Mouse (Mus musculus) urinary bladder, postnatal 36 days (tissue): ENCODE measurements around the gene Fgfr2.

Source experiments
- DNase-seq, 2 experiments: peaks; one replicate each; pipeline ENCODE4 v3.0.0; 2022; ENCODE audit warnings: low spot score in 2 of 2, mixed read lengths in 1 of 2

Gene Fgfr2

DNA sequence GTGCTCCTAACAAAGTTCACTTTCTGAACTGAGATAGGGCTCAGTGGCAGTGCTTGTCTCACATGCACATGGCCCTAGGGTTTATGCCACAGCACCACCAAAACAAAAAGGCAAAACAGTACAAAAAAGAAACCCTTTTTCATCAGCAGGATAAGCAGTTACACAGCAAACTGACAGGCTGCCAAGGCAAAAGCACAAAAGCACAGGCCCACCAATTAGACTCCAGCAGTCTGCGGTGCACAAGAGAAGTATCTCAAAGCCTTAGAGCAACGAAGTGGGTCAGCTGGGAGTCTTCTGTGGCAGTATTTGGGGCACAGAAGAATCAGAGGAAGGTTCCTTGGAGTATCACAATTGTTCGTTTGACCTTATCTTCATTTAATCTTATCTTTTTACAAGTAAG is 302.5 kb downstream of the Fgfr2 start:
- no peak for DNase-seq

DNA sequence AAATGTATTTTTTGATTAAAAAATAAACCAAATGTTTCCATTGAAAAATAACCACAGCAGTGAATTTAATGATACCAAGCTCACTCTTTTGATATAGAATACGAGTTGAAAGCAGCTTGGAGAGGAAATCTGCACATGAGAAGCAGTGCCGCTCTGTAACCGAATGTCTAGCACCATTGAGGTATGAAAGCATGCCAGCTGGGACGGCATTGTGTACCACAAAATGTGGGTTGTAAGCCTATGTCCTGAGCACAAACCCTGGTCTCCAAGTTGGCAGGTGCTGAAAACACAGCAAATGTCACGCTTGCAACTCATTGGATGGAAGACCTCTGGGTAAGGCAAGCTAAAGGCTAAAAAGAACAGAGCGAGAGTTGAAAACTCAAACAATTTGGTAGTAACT is 306.1 kb downstream of the Fgfr2 start:
- no peak for DNase-seq

DNA sequence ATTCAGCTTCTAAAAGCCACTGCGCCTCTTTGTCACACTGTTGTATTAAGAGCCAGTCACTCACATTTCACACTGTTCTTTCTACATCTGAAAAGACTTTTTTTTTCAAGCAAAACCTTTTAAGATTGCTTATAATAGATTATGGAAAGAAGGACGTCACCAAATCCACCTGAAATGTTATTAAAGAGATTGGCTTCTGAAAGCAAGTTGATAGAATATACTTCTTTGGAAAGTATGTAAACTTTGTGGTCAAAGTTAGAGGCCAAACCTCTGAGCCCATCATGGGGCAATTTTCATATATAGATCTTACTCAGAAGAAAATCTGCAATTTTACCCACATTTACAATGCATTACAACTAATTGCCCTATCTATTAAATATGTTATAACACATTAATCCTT is 306.6 kb downstream of the Fgfr2 start:
- DNase-seq = no peak

DNA sequence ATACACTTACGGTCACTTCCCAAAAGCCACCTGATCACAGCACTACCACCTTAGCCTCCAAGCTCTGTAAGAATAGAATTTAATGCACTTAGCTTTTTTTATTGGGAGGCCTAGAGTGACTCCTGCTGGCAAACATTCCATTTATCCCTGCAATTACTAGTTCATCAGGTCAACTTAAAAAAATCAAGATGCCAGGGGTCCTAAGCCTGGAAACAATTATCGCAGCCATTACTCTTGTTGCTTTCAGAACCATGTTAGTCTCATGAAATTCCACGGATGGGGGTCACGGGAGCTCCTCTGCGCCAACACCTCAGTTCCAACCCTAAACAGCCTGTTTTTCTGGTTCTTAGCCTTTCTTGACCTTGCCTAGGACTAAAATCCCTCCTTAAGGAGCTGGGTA is 308.1 kb downstream of the Fgfr2 start:
- no peak for DNase-seq

DNA sequence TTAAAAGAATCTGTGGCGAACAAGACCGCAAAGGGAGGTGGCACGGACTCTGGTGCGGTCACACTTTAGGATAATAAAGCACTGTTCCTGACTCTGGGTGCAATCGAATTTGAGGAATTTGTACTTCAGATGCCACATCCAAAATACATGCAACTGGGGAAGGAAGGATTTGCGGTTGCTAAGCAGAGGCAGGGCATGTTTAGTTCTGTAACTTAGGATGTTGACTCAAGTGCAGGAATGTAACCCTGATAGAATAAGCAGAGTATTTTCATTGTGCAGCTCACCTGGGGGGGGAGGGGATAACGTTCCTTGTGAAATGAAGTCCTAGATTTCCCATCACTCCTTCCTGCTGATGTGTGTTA is 309.1 kb downstream of the Fgfr2 start:
- no peak for DNase-seq

DNA sequence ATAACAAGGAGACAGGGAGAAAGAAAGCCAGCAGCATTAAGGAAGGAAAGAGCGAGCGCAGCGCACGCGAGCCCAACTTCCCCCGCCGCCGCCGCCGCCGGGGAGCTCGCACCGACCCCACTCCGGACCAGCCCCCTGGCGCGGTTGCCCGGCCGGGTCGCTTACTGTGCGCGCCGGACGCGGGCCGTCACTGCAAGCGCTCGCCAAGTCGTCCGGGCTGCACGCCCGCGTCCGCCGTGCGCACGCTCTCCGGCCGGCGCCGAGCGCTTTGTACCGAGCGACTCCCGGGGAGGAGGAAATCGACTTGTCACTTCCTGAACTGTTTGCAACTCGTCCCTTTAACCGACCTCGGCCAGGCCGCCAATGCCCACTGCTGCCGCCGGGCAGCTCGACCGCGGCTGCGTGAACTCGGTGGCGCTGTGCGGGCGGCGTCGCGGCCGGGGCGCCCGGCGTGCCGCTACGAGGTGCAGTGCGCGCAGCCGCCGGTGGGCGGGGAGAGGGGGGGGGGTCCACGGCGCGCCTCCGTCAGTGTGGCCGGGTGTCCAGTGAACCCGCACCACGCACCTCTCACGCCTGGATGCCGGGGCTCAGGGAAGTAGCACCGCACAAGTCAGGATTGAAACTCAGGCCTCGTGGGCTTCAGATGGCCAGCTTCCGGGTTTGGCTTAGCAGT is 309.6 kb downstream of the Fgfr2 start, which contains the start of gene Fam53b:
Fam53b (minus strand) TSS at position 471 of the 673 bp plus-strand sequence.
- peak; percentile 60 to 71 for DNase-seq

DNA sequence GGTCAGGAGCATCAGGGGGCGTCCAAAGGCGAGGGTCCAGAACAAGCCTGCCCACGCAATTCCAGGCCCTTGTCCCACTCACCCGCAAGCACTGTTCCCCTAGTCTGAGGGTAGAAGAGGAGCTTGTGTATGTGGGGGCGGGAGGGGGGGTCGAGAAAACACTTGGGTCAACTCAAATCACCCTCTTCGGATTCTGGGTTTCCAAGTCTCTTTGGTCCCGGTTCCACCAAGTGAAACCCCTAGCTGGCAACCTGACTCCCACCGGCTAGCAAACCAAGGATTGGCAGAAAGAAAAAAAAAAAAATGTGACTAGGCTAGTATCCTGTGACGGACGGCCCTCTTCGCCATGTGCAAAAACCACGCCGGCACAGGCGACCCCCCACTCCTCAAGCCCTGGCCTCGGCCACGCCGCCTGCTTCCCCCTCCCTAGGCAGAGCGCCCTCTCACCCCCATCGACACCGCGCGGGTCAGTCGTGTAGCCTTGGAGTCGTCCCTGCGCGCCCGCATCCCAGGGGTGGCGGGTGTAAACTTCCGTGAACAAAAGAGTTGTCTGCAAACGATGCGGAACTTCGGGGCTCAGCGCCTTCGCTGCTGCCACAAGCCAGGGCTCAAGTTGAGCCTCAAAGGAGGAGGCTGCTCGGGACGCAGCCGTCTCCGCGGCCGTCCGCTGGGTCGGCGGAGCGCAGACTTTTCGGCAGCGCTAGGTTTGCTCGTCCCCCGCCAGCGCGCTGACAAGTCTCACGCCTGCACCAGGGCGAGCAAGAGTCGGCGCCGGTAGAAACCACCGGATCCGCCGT is 310.3 kb downstream of the Fgfr2 start:
- peak; percentile 53 to 56 for DNase-seq

DNA sequence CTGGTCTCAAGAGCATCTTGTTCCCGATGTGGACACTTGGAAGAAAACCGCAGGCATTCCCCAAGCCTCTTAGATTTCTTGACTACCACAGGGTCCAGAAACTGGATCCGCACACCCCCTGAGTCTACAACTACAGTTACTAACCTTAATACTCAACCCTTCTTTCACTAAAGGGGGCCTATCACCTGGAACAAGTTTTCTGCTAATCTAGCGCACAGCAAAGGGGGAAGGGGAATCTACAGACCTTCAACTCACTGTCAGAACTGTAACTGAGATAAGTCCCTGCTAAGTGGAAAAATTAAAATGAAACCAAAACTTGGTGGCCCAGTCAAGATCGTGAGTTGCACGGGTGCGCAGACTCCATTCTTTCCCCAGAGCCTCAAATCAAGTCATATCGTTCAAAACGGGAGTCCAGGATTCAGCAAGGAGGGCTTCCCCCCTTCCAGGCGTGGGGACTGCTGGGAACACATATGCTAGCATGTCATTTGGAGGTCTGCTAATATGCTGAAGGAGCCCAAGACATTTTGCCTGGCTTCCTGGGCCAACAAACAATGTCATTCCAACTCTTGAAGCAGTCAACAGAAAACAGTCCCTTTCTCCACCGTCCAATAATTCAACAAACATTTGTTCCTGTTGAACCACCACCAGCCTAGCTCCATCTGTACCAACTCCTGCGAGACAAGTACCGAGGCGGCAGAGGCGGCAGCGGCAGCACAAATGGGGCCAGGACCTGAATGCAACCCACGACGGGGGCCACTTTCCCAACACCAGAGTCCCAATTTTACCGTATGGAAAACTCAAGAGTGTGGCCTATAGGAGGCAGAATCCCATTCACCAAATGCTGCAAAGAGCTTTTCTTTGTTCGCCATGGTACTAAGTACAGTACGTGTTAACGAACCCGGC is 311.2 kb downstream of the Fgfr2 start:
- no peak for DNase-seq

DNA sequence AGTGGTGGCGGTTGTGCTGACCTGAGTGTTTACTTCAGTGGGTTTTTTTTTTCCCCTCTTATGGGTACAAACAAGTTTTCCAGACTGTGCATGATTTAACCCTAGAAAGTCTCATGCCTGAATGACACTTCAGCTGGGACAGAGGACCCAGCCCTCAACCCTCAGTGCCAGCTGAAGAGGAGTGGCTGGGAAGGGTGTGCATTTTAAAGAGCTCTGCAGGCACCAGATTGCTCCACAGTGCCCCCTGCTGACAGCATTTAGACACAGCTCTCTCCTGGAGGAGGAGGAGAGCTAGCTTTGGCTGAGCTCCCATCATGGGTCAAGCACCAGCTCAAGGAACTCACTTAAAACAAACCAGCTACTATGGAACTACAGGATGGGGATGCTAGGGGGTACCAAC is 312.3 kb downstream of the Fgfr2 start:
- DNase-seq = peak; percentile 85 to 90

DNA sequence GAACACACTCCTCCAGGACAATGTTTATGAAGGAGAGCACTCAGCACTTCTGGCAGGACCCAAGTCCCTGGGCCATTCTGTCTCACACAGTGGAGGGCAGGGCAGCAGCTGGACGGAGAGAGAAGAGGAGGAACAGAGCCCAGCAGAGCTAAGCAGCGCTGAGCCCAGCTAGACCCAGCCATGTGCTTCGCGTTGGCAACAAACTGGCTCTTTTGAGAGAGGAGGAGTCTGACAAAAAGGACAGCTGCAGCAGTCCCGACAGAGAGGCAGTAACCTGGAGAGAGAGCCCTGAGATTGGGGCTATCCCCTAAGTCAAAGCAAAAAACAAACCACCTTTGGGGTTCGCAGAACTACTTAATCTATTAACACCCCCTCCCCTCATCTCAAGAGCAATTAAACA is 312.8 kb downstream of the Fgfr2 start:
- DNase-seq = peak in 1 of 2 experiments; percentile 55

DNA sequence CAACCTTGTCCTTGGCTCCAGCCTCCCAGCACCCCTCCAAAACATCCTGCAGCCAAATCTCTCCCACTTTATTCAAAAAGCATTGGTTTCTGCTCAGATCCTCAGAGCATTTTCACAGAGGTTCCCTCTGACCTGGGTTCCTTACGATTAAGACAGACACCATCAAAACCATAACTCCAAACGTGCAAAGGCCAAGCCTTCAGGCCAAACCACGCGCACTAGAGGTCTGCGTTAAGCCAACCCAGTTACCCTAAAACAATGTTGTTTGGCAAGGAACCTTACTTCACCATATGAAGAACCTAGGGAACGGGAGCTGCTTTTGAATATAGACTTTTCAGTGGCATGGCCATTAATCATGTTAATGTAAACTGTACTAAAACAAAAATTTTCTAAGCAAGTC is 313.4 kb downstream of the Fgfr2 start:
- no peak for DNase-seq

DNA sequence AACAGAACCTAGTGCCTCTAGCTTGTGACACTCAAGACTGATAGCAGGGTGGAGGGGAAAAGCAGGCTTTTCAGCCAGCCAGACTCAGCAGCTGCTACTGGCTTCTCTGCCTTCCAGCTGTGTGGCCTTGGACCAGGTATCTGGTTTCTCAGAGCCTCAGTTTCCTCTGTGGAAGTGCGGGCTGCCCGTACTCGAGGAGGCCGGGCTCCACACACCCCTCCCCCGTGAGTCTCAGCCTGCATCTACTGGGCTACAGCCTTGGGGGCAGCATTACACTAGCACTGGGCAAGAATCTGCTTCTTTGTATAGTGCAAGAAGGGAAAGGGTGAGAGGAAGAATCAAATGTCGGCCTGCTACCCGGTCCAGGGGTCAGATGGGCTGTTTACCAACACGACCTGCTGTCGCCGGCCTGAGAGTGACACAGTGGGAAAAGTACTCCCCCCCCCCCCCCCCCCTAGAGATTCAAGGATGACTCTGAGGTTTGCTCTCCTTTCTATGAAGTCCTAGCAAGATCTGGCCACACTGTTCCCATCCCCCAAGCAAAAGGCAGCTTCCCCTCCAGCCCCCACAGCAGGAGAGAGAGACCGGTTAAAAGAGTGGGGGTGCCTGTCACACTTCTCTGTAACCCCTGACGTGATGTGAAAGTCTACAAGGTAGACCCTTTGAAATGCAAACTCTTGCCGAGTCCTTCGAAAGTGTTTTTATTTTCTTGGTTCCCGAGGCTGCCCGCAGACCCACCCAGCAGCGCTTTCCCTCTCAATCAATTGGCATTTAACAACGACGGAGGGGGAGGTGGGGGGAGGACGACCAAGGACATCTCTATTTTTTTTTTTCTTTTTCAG is 314.1 kb downstream of the Fgfr2 start:
- no peak for DNase-seq

DNA sequence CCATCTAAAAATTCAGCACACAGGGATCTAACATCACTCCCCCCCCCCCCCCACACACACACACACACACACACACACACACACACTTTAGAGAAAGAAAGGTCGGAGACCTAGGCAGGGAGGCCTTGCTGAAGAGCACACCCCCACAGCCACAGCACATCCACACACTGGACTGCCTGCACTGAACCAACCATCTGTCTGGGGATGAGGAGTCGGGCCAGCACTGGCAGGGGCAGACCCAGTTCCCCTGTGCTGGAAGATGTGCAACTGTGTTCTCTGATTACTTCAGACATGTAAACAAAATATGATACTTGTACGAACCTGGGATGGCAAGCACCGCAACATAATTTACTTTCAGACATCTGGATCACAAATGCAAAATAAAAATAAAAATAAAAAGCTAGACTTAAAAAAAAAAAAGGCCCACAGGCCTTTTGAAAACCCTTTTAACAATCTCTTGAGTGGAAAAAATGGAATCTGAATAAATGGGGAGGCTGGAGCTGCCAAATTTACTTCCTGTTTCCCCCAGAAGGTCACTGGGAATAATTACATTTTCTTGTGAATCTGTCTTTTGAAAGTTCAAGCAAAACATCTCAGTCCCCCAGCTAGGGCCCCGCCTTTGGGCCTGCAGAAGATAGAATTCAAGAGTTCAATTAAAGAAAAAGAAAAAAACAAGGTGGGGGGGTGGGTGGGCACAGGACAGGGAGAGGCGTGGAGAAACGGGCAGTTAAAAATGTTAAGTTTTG is 314.9 kb downstream of the Fgfr2 start:
- no peak for DNase-seq

DNA sequence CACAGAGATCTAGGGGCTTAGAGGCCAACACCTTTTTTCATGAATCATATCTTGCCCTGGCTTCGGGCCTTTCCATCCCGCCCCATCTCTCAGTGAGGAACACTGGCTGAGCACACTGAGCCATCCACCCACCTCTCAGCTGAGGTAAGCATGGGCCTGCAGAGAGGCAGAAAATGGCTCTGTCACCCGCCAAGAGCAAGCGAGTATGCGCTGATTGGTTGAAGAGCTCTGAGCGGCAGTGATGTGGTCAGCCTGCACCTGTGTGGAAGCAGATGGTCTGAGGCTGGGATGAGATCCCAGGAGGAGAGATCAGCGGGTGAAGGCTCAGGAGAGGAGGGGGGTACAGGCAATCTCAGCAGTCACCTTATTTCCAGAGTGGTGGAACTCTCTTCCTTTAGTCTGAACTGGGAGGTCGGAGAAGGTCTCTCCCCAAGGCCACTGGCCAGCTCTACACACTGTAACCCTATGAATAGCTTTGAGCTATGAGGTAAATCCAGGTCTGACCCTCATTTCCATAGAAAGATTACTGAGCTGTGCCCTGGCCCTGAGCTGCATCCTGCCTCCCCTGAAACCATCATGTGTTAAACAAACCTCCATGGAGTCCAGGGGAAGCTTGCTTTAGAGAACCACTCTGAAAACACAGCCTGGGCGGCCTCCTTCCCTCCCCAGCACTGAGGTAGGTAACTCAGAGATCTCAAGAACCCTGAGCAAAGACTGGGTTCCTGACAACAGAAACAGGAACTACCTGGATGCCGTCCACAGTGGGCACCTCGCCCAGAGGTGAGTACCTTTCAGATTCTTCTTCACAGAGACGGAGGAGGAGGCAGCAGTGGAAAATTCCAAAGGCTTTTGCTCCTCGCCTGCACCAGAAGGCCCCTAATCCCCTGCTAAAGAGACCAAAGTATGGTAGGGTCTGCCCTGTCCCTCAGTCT is 316.0 kb downstream of the Fgfr2 start:
- peak; percentile 50 to 59 for DNase-seq

DNA sequence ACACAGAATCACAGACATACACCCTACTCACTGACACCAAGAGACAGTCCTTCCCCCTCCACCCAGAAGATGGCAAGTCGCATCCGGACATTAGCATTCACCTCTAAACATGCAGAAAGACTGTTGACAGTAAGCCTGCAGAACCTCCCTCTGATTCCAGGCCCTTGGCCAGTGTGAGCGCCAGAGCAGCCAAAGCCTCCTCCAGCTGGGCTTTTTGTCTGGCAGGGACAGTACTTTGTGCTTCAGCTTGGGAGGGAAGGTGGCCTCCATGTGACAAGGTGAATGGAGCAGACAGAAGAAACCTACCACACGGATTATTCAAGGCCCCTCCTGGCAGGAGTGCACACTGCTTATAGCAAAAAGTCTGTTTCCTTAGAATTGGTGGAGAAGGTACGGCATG is 316.9 kb downstream of the Fgfr2 start:
- DNase-seq = peak in 1 of 2 experiments; percentile 64

DNA sequence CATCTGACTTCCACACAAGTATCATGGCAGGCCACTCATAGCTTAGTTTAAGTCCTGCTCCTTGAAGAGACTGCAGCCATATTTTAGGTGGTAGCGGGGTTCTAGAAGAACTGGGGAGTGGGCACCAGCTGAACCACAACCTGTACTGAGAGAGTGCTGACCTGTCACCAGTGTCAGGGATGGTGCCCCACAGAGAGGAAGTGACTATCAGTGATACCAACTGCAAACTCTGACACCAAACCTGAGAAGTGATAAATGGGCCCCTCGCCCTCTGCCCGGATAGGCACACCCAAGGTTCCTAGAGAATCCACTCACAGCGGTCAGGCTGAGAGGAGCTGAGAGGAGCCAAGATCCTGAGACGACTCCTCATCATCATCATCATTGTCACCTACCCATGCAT is 318.2 kb downstream of the Fgfr2 start:
- DNase-seq = no peak

DNA sequence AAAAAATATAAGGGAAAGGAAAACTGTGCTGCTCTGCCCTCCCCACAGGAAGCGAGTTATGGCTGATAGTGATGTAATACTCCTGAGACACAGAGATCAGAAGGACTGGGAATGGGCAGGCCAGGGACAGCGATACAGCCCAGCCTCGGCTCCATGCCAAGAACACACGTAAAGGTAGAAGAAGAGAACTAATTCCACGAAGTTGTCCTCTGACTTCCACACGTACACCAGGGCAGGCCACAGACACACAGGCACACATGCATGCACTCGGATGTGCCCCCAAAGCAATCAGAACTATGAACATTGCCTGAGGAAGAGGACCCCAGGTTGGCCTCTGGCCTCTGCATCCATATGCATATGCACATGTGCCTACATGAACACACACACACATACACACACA is 318.7 kb downstream of the Fgfr2 start:
- no peak for DNase-seq

DNA sequence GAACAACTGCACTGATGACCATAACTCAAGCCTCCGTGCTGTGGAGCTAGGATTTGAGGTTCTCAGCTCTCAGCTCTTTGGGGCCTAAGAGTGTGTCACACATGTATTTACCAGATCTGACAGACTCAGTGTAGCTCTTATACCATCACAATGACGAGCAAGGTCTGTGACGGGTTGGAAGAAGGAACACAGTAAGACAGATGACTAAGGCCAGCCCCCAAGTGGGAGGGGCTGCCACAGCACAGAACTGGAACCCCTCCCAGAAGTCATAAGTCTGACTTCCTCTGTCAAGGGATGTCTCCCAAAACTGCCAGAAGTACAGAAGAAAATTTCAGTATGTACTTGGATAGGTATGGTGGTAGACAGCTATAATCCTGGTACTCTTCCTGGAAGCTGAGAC is 319.2 kb downstream of the Fgfr2 start:
- no peak for DNase-seq

DNA sequence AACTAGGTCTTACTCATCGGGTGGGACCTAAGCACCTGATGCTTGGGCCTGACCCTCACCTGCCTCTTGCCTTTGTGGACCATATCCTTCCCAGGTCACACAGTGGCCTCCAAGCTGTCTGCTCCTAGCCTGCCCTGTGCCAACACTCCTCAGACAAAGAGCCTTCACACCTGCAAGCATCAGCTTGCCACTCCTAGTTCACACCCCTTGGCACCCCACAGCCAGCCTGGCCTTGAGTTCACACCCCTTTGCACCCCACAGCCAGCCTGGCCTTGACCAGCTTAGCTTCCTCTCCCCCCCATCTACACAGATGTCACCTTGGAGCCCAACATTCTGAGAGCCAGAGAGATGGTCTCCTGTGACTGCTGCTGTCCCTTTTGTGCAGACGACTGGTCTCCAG is 319.8 kb downstream of the Fgfr2 start:
- no peak for DNase-seq

DNA sequence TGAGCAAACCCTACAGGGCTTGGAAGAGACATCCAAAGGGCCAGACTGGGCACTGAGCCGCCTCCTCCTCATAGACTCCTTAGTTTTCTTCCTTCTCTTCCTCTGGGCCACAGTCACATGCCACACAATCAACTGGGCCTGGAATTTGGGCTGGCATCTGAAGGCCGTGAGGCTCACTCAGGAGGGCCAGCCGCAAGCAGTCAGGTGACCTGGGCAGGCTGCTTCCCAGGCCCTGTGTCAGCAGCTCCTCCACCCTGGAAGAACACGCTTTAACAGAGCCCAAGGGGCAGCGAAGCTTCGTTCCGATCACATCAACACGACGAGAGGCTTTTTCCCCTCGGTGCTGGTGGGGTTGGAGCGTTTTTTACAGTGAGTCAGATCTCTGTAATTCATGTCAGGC is 320.5 kb downstream of the Fgfr2 start:
- no peak for DNase-seq
